Mouse (Mus musculus) neural tube, embryonic 12.5 days (tissue): ENCODE results near the gene Mpped2. TPM values are rescaled to one million over a fixed set of nuclear protein-coding genes. Genes with fewer than 3 reads are reported as not detected.

Source experiments
- ATAC-seq: fragments of 200-750 bp; cut with Nextera tagmentation; 2 replicates; pipeline ENCODE4 v1.8.0; 2017; ENCODE audit warnings: low read depth, mild to moderate bottlenecking, moderate TSS enrichment, moderate library complexity; ENCODE audit not compliant: low FRiP score
- H3K27ac ChIP-seq: fragments of 300-500 bp; sonication (generic); 2 replicates; pipeline ENCODE4 v1.5.1; 2016
- H3K27me3 ChIP-seq: fragments of 300-500 bp; sonication (generic); replicated peaks from 2 replicates; pipeline ENCODE4 v1.6.1; 2016; ENCODE audit warnings: mild to moderate bottlenecking
- H3K36me3 ChIP-seq: fragments of 300-500 bp; sonication (generic); 2 replicates; pipeline ENCODE4 v1.6.1; 2016; ENCODE audit warnings: mild to moderate bottlenecking
- H3K4me1 ChIP-seq: fragments of 300-500 bp; sonication (generic); 2 replicates; pipeline ENCODE4 v1.6.1; 2016
- H3K4me2 ChIP-seq: fragments of 300-500 bp; sonication (generic); replicated peaks from 2 replicates; pipeline ENCODE4 v1.6.1; 2016; ENCODE audit warnings: mild to moderate bottlenecking
- H3K4me3 ChIP-seq: fragments of 300-500 bp; sonication (generic); 2 replicates; pipeline ENCODE4 v1.5.1; 2016
- H3K9ac ChIP-seq: fragments of 300-500 bp; sonication (generic); 2 replicates; pipeline ENCODE4 v1.6.1; 2016; ENCODE audit warnings: mild to moderate bottlenecking
- H3K9me3 ChIP-seq: fragments of 300-500 bp; sonication (generic); 2 replicates; pipeline ENCODE4 v1.6.1; 2016; ENCODE audit warnings: mild to moderate bottlenecking
- WGBS: fragments of 180-500 bp; shearing (Covaris S2); methylation state at CpG from one replicate; pipeline ENCODE4 v1.1.7; 2016; 5-methylcytosine and 5-hydroxymethylcytosine counted together
- polyA plus RNA-seq: library from polyadenylated mRNA; unstranded; fragments of >200 nt; fragmentation: Nextera tagmentation; extraction: Ambion mirVana; gene quantifications from 2 replicates; pipeline ENCODE4 v1.2.1, GENCODE M21; 2016

The Mpped2 gene
- polyA plus RNA-seq, 1 experiment from 2014 or later, result 147 TPM

DNA sequence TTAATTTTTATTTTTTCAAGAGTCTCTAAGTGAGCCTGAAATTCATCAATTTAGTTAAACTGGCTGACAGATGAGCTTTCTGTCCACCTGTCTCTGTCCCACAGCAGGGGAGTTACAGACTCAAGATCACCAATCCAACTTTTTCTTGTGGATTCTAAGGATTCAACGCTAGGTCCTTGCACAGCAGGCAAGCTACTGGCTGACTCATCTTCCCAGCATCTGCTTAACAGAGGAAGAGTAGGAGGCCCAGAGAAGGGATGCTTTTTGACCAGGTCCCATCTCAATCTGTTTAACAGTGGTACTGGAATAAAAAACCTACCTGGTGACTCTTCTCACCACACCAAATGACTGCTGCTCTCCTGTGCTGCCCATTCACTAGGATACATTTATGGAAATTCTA is 133.0 kb downstream of the Mpped2 start:
- Histone ChIP-seq H3K9ac (no peak overlapping the region), H3K4me1 (peaks cover 52% of the 10 kb centered on the region), H3K9me3 (no peaks in the 10 kb centered on the region), H3K4me3 (no peak overlapping the region), H3K36me3 (no peaks in the 10 kb centered on the region), H3K4me2 (no peak overlapping the region), H3K27me3 (no peaks in the 10 kb centered on the region), H3K27ac (no peak overlapping the region)
- ATAC-seq, result no peak
- 75% methylated on average over 1 of the region's 1 CpGs for WGBS

DNA sequence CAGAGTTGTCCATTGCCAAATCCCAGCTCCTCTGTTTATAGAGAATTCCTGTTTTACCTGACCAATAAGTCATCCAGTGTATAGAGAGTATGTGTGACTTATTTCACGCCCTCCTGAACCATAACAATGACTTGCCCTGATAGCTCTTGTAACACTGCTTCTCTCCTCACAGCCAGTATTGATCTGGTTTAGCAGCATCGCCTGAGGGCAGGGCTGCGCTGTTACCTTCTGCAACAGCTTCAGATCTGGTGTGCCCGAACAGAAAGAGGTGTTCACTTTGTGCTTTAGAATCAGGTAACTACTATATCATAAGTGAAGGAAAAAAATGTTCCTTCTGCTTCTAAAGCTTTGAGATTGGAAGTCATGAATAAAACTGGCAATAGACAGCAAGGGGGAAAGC is 133.7 kb downstream of the Mpped2 start:
- no peaks in the 10 kb centered on the region for H3K36me3 ChIP-seq
- H3K4me2 ChIP-seq, result no peak overlapping the region
- H3K4me1 ChIP-seq, result peaks cover 44% of the 10 kb centered on the region
- 69% methylated on average over 4 of the region's 4 CpGs for WGBS
- H3K4me3 ChIP-seq, result no peak overlapping the region
- no peaks in the 10 kb centered on the region for H3K27me3 ChIP-seq
- no peaks in the 10 kb centered on the region for H3K9me3 ChIP-seq
- no peak for ATAC-seq
- no peak overlapping the region for H3K9ac ChIP-seq
- H3K27ac ChIP-seq, result no peak overlapping the region

GRCm38 (mm10) chr2:106828573-106829310 is 135.7 kb downstream of the Mpped2 start:
- peak; percentile 37; the same call in 1 of the 2 replicates for ATAC-seq
- Histone ChIP-seq H3K9me3 (no peaks in the 10 kb centered on the region), H3K9ac (0 out of 2 replicates have a peak overlapping the region, but pooled peaks have one; percentile 5), H3K4me1 (peaks cover 25% of the 10 kb centered on the region), H3K36me3 (no peaks in the 10 kb centered on the region), H3K4me2 (peak overlapping the region; percentile 20; the same call in 1 of the 2 replicates), H3K27me3 (no peaks in the 10 kb centered on the region), H3K27ac (peak overlapping the region; percentile 42; the same call in 1 of the 2 replicates), H3K4me3 (no peak overlapping the region)
- WGBS, result 39% methylated on average over 12 of the region's 12 CpGs

GRCm38 (mm10) chr2:106829420-106829819 is 136.4 kb downstream of the Mpped2 start:
- Histone ChIP-seq H3K4me3 (no peak overlapping the region), H3K4me2 (peak overlapping the region; percentile 20; the same call in 1 of the 2 replicates), H3K27ac (peak overlapping the region; percentile 42; the same call in 1 of the 2 replicates), H3K9ac (0 out of 2 replicates have a peak overlapping the region, but pooled peaks have one; percentile 5), H3K27me3 (no peaks in the 10 kb centered on the region), H3K4me1 (peaks cover 25% of the 10 kb centered on the region), H3K9me3 (no peaks in the 10 kb centered on the region), H3K36me3 (no peaks in the 10 kb centered on the region)
- WGBS, result 51% methylated on average over 4 of the region's 4 CpGs
- ATAC-seq, result peak; percentile 45; the same call in 1 of the 2 replicates

DNA sequence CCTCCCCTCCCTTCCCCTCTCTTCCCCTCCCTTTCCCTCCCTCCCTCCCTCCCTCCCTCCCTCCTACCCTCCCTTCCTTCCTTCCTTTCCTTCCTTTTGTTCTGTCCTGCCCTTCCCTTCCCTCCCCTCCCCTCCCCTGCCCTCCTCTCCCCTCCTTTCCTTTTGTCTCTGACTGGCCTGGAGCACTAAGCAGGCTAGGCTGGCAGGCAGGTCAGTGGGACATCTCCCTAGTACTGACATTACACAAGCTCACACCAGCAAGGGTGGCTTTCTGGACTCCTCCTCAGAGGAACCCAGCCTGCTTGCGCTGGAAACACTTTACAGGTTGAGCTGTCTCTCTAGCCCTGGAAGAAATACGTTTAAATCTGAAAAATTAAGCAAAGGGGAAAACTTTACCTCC is 139.5 kb downstream of the Mpped2 start:
- no peak for ATAC-seq
- no peak overlapping the region for H3K4me2 ChIP-seq
- peaks cover 28% of the 10 kb centered on the region for H3K4me1 ChIP-seq
- H3K4me3 ChIP-seq, result no peak overlapping the region
- WGBS, result 65% methylated on average over 2 of the region's 2 CpGs
- no peaks in the 10 kb centered on the region for H3K27me3 ChIP-seq
- no peak overlapping the region for H3K9ac ChIP-seq
- no peaks in the 10 kb centered on the region for H3K36me3 ChIP-seq
- no peaks in the 10 kb centered on the region for H3K9me3 ChIP-seq
- no peak overlapping the region for H3K27ac ChIP-seq

- Histone ChIP-seq H3K4me2 (no peak overlapping the region), H3K36me3 (no peaks in the 10 kb centered on the region), H3K4me3 (no peak overlapping the region), H3K27me3 (no peaks in the 10 kb centered on the region), H3K27ac (no peak overlapping the region), H3K4me1 (peaks cover 24% of the 10 kb centered on the region), H3K9ac (no peak overlapping the region), H3K9me3 (no peaks in the 10 kb centered on the region)
- no peak for ATAC-seq
- WGBS, result 87% methylated on average over 5 of the region's 5 CpGs
Measured at GRCm38 (mm10) chr2:106833212-106833611, 140.1 kb downstream of the Mpped2 start.

DNA sequence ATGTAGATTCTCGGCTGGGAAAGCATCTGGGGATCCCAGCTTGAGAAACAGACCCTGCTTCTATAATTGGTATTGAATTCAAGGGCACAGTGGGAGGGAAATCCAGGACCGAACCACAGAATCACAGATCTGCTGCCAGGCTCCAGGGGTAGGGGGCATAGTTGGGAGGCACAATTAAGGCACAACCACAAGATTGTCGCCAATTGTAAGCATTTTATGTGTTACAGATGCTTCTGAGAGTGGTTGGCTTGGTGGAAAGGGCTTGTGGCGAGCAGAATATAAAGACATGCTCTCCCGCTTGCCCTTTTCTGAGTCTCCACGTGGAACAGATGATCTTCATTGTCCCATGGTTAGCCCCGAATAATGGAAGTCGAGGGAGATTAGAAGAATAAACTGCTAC is 142.3 kb downstream of the Mpped2 start:
- 53% methylated on average over 8 of the region's 8 CpGs for WGBS
- peaks cover 3% of the 10 kb centered on the region; the same call in 1 of the 2 replicates for H3K4me1 ChIP-seq
- H3K4me2 ChIP-seq, result no peak overlapping the region
- H3K9ac ChIP-seq, result no peak overlapping the region
- no peaks in the 10 kb centered on the region for H3K9me3 ChIP-seq
- H3K27me3 ChIP-seq, result no peaks in the 10 kb centered on the region
- no peaks in the 10 kb centered on the region for H3K36me3 ChIP-seq
- H3K4me3 ChIP-seq, result no peak overlapping the region
- no peak overlapping the region for H3K27ac ChIP-seq
- no peak for ATAC-seq

DNA sequence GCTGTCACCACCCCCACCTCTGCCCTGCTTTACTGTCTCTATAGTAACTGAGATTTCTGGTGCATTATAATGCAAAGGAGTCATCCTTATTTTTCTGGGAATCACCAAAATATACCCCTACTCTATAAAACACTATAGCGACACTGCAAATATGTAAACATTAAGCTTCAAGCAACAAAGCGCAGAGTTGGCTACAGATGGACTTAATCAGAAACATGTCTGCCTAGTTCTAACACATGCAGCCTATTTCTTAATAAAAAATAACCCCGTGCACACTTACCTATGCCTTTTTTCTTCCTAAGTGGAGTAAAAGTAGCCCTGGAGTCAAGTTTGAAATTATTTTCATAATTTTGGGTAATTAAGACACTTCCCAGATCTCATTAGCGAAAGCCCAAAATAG is 144.2 kb downstream of the Mpped2 start:
- Histone ChIP-seq H3K9me3 (no peaks in the 10 kb centered on the region), H3K4me2 (no peak overlapping the region), H3K27ac (no peak overlapping the region), H3K4me3 (no peak overlapping the region), H3K36me3 (no peaks in the 10 kb centered on the region), H3K9ac (no peak overlapping the region), H3K27me3 (no peaks in the 10 kb centered on the region), H3K4me1 (peaks cover 3% of the 10 kb centered on the region; the same call in 1 of the 2 replicates)
- WGBS, result 90% methylated on average over 4 of the region's 4 CpGs
- no peak for ATAC-seq

DNA sequence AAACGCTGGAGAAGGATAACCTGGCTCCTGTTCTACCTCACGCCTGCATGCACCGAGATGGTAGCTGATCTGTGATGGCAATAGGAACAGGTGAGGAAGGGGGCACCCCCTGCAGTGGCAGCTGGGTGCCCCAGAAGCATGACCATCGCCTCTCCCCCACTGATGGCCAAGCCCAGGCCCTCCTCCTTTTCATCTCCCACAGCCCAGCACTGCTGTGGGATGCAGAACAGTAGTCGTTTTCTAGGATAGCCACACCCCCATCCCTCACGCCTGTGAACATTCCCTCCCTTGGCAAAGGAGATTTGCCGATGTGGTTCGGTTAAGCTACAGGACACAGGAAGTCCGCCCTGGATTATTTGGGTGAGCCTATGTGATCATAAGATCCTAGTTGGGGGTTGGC is 151.1 kb downstream of the Mpped2 start:
- 72% methylated on average over 9 of the region's 9 CpGs for WGBS
- no peaks in the 10 kb centered on the region for H3K36me3 ChIP-seq
- no peak for ATAC-seq

GRCm38 (mm10) chr2:106844766-106845678 is 152.0 kb downstream of the Mpped2 start:
- no peak for ATAC-seq
- Histone ChIP-seq H3K4me1 (peaks cover 16% of the 10 kb centered on the region; the same call in 1 of the 2 replicates), H3K4me2 (no peak overlapping the region), H3K9ac (no peak overlapping the region), H3K27ac (no peak overlapping the region), H3K36me3 (no peaks in the 10 kb centered on the region), H3K4me3 (no peak overlapping the region), H3K9me3 (no peaks in the 10 kb centered on the region), H3K27me3 (no peaks in the 10 kb centered on the region)
- WGBS, result 67% methylated on average over 10 of the region's 10 CpGs

More for the DNA sequence above, 151.1 kb downstream of the Mpped2 start:
- H3K27ac ChIP-seq, result no peak overlapping the region
- no peaks in the 10 kb centered on the region for H3K9me3 ChIP-seq
- H3K4me1 ChIP-seq, result 0 out of 2 replicates have a peak, but pooled peaks cover 9% of the 10 kb centered on the region
- no peak overlapping the region for H3K4me3 ChIP-seq
- H3K9ac ChIP-seq, result no peak overlapping the region
- H3K4me2 ChIP-seq, result no peak overlapping the region
- no peaks in the 10 kb centered on the region for H3K27me3 ChIP-seq

DNA sequence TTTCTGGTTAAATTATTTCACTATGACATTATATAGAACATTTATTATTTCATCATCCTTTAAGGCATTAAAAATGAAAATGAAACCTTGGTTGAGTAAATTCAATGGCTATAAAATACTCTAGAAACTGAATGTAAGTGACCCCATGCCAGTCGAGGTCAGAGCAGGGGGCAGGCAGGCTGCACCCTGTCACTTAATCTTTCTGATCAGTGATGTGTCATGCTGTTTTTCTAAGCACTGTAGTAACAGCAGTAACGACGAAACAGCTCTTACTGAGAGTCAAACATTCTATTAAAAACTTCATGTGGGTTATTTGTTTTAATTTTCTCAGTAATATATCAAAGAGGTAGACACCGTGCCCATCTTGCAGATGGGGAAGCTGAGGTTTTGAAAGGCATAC is 153.4 kb downstream of the Mpped2 start:
- Histone ChIP-seq H3K27me3 (no peaks in the 10 kb centered on the region), H3K4me3 (no peak overlapping the region), H3K27ac (no peak overlapping the region), H3K9me3 (no peaks in the 10 kb centered on the region), H3K36me3 (no peaks in the 10 kb centered on the region), H3K9ac (no peak overlapping the region), H3K4me1 (peaks cover 16% of the 10 kb centered on the region; the same call in 1 of the 2 replicates), H3K4me2 (no peak overlapping the region)
- WGBS, result 45% methylated on average over 4 of the region's 4 CpGs
- no peak for ATAC-seq

DNA sequence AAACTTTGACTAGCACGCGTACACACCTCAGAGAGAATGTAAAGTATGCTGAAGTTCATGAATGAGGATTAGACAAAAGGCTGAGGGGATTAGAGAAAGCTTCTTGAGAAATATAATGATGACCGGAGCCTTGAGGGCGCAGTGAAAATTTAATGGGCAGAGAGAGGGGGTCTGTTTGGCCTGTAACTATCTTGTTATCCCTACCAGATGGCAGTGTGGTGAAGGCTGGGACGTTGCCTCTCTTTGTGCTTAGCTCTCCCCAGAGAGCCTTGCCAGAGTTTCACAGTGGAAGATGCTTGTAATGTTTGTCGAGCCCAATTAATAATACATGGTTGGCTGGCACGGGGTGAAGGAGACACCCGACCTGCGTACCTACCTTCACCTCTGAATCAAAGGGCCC is 156.3 kb downstream of the Mpped2 start:
- Histone ChIP-seq H3K4me3 (no peak overlapping the region), H3K4me2 (no peak overlapping the region), H3K9me3 (no peaks in the 10 kb centered on the region), H3K27ac (no peak overlapping the region), H3K36me3 (no peaks in the 10 kb centered on the region), H3K9ac (no peak overlapping the region), H3K4me1 (peaks cover 31% of the 10 kb centered on the region), H3K27me3 (no peaks in the 10 kb centered on the region)
- ATAC-seq, result no peak; the same call in 1 of the 2 replicates
- 51% methylated on average over 9 of the region's 9 CpGs for WGBS
